Mouse (Mus musculus): Measurements from ENCODE around the gene Plbd2. TPM values are rescaled to one million over a fixed set of nuclear protein-coding genes. Genes with fewer than 3 reads are reported as not detected.

The Plbd2 gene
- total and polyA plus RNA-seq, 3 experiments = 32.1 to 47.1 (median 39.5) TPM

DNA sequence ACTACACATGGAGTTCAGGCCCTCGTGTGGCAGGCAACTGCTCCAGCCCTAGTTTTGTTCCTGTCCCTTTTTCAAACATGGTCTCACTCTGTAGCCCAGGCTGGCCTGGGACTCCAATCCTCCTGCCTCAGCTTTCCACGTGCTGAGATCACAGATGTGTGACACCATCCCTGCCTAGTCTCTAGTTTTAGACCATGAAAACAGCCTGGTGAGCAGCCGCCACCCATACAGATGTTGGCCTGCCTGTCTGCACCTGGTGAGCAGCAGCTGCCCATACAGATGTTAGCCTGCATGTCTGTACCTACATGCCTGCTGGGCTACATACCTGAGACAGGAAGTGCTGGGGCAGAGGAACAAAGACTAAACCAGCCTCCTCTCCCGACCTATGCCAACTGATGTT, 4.2 kb downstream of the Plbd2 start:
- Histone ChIP-seq H3K4me1 (ENCODE audit: control insufficient read depth, insufficient read depth, low read length) (peaks cover 7% of the 10 kb centered on the region), H3K79me2 (replicated peaks; ENCODE audit: control insufficient read depth, insufficient read depth, low read length) (no peaks in the 10 kb centered on the region; the same call in none of the 2 replicates), H3K36me3 (ENCODE audit: control insufficient read depth, insufficient read depth, low read length) (no peaks in the 10 kb centered on the region), H3K9ac (ENCODE audit: low read depth, low read length) (no peak overlapping the region), H3K4me3 (no peak overlapping the region), H3K27ac (no peak overlapping the region), H3K27me3 (ENCODE audit: control insufficient read depth, insufficient read depth, low read length) (no peaks in the 10 kb centered on the region)
- no peak for TF ChIP-seq POLR2A (IDR thresholded peaks at IDR 0.05; ENCODE audit: insufficient read depth, low read depth, low read length)
- TF ChIP-seq EP300 (IDR thresholded peaks at IDR 0.05; ENCODE audit: insufficient read depth, low read depth, low read length) = no peak
- TF ChIP-seq CTCF (IDR thresholded peaks at IDR 0.05) = no peak
- WGBS = 92% methylated on average over 4 of the region's 4 CpGs
- intact Hi-C loops (cut with DNase I) = no loop called here
- no peak for DNase-seq

DNA sequence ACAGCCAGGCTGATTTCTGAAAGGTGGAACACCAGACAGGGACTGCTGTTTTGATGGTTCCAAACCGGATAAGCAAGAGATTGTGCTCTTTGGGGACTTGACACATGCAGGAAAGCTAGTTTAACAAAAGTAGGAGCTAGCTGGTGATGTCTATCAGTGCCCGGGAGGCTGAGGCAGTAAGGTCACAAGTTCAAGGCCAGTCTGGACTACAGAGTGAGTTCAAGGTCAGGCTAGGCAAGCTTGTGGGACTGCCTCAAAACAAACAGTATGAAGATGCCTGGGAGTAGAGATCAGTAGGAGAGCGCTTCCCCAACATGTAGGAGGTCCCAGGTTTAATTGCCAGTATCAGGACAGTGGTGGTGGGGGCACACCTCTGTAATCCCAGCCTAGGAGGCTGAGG, 6.4 kb downstream of the Plbd2 start:
- H3K79me2 ChIP-seq (replicated peaks; ENCODE audit: control insufficient read depth, insufficient read depth, low read length) = no peaks in the 10 kb centered on the region; the same call in none of the 2 replicates
- no peak overlapping the region for H3K27ac ChIP-seq
- TF ChIP-seq EP300 (IDR thresholded peaks at IDR 0.05; ENCODE audit: insufficient read depth, low read depth, low read length) (no peak), CTCF (IDR thresholded peaks at IDR 0.05) (no peak), POLR2A (IDR thresholded peaks at IDR 0.05; ENCODE audit: insufficient read depth, low read depth, low read length) (no peak)
- no peaks in the 10 kb centered on the region; the same call in 1 of the 2 replicates for H3K4me1 ChIP-seq (ENCODE audit: control insufficient read depth, insufficient read depth, low read length)
- DNase-seq = no peak
- H3K27me3 ChIP-seq (ENCODE audit: control insufficient read depth, insufficient read depth, low read length) = no peaks in the 10 kb centered on the region
- no peaks in the 10 kb centered on the region for H3K36me3 ChIP-seq (ENCODE audit: control insufficient read depth, insufficient read depth, low read length)
- 83% methylated on average over 3 of the region's 3 CpGs for WGBS
- intact Hi-C loops (cut with DNase I) = no loop called here
- no peak overlapping the region for H3K4me3 ChIP-seq
- H3K9ac ChIP-seq (ENCODE audit: low read depth, low read length) = no peak overlapping the region

DNA sequence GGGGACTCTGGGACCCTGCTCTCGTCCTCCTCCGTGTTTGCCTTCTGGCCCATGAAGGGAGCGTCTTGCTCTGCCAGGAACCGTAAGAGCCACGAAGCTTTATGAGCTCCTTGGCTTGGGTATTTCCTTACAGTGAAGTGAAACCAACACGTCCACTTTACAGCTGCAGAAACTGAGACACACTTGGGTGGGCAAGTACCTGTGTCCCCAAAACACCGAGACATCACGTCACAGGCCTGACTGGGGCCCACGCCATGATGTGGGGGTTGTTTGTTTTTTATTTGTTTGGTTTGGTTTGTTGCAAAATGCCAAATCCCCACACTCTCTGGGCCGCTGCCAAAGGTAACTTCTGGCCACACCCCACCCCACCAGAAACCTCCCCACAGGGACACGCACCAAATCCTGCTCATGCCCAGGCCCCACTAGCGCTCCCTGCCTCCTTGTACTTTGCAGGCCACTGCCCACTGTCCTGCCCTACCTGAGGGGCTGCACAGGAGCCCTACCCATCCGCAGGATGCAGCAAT, 7.7 kb downstream of the Plbd2 start:
- Histone ChIP-seq H3K27me3 (ENCODE audit: control insufficient read depth, insufficient read depth, low read length) (no peaks in the 10 kb centered on the region), H3K4me3 (no peak overlapping the region), H3K36me3 (ENCODE audit: control insufficient read depth, insufficient read depth, low read length) (no peaks in the 10 kb centered on the region), H3K27ac (peak overlapping the region; percentile 60; the same call in 1 of the 2 replicates), H3K79me2 (replicated peaks; ENCODE audit: control insufficient read depth, insufficient read depth, low read length) (no peaks in the 10 kb centered on the region; the same call in 1 of the 2 replicates), H3K4me1 (ENCODE audit: control insufficient read depth, insufficient read depth, low read length) (peaks cover 3% of the 10 kb centered on the region; the same call in 1 of the 2 replicates), H3K9ac (ENCODE audit: low read depth, low read length) (no peak overlapping the region)
- no peak for DNase-seq
- intact Hi-C loops (cut with DNase I) = no loop called here
- no peak for TF ChIP-seq EP300 (IDR thresholded peaks at IDR 0.05; ENCODE audit: insufficient read depth, low read depth, low read length)
- TF ChIP-seq POLR2A (IDR thresholded peaks at IDR 0.05; ENCODE audit: insufficient read depth, low read depth, low read length) = no peak
- TF ChIP-seq CTCF (IDR thresholded peaks at IDR 0.05) = no peak
- WGBS = 89% methylated on average over 13 of the region's 13 CpGs

DNA sequence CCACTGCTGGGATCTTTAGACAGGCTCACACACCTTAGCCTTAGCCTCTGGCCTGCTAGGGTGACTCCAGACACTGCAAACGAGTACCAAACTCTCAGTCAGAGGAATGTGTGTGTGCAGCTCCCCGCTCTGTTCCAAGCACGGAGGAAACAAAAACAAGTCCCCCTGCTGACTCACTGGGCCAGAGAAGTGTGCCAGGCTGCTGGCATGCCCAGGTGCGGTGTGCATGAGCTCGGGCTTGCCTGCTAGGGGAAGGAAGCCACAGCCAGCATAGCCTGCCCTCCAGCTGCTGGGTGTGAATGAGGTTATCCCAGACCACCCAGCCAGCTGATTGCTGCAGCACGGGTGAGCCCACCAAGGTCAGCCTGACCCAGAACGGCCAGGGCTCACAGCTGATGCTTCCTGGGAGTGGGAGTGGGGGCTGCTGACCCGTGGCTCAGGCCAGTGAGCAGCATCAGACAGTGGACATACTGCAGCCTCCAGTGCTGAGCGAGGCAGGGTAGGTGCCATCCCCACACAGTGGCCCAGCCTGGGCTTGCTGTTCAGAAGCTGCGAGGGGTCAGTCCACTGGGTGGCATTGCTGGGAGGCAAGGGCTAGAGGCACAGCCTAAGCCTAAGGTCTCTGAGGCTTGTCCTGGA, 8.2 kb downstream of the Plbd2 start:
- 70% methylated on average over 10 of the region's 10 CpGs for WGBS
- Histone ChIP-seq H3K4me1 (ENCODE audit: control insufficient read depth, insufficient read depth, low read length) (peaks cover 4% of the 10 kb centered on the region; the same call in 1 of the 2 replicates), H3K27ac (peak overlapping the region; percentile 60), H3K36me3 (ENCODE audit: control insufficient read depth, insufficient read depth, low read length) (no peaks in the 10 kb centered on the region), H3K27me3 (ENCODE audit: control insufficient read depth, insufficient read depth, low read length) (no peaks in the 10 kb centered on the region), H3K9ac (ENCODE audit: low read depth, low read length) (no peak overlapping the region), H3K4me3 (no peak overlapping the region), H3K79me2 (replicated peaks; ENCODE audit: control insufficient read depth, insufficient read depth, low read length) (no peaks in the 10 kb centered on the region; the same call in 1 of the 2 replicates)
- TF ChIP-seq POLR2A (IDR thresholded peaks at IDR 0.05; ENCODE audit: insufficient read depth, low read depth, low read length) = no peak
- no peak for TF ChIP-seq CTCF (IDR thresholded peaks at IDR 0.05)
- no peak for TF ChIP-seq EP300 (IDR thresholded peaks at IDR 0.05; ENCODE audit: insufficient read depth, low read depth, low read length)
- intact Hi-C loops (cut with DNase I) = no loop called here
- peak in 1 of 2 experiments; percentile 53 for DNase-seq

DNA sequence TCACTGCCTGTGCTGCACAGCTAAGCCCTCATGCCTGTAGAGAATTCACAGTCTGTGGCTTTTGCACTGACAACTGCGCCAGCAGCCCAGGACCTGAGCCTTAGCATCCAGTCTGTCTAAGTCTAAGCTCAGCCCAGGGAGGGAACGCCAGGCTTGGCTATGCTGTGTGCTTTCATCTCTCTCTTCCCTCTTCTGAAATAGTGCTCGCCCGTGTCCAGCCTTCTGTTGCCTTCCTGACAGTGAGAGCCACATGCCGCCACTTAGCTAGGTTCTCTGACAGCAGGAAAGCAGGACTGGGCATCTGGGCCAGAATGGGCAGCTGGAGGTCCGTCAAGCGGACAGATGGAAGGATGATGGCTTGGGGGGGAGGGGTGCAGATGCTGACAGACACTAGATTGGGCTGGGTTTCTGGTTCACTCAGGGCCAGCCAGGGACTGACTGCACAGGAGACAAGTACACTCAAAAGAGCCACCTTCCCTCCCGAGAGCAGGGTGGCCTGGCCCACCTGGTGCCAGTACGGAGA, 9.5 kb downstream of the Plbd2 start:
- TF ChIP-seq EP300 (IDR thresholded peaks at IDR 0.05; ENCODE audit: insufficient read depth, low read depth, low read length) = no peak

DNA sequence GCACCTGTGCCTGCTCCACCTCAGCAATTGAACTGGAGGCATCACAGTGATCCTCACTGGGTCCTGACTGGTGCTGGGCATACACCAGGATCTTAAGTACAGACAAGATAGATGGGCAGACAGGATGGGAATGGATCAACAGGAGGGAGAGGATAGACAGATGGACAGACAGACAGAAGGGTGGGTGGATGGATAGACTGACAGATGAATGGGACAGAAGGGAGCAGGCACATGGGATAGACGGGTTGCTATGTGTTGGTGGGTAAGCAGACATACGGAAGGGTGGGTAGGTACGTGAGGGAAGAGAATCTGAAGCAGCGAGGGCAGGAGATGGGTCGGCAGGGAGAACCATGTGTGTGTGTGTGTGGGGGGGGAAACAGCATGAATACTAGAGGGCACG, 10.0 kb downstream of the Plbd2 start:
- peaks cover 4% of the 10 kb centered on the region; the same call in 1 of the 2 replicates for H3K4me1 ChIP-seq (ENCODE audit: control insufficient read depth, insufficient read depth, low read length)
- TF ChIP-seq EP300 (IDR thresholded peaks at IDR 0.05; ENCODE audit: insufficient read depth, low read depth, low read length) = no peak
- TF ChIP-seq CTCF (IDR thresholded peaks at IDR 0.05) = no peak
- TF ChIP-seq POLR2A (IDR thresholded peaks at IDR 0.05; ENCODE audit: insufficient read depth, low read depth, low read length) = no peak
- WGBS = 91% methylated on average over 6 of the region's 6 CpGs
- no peak for DNase-seq
- no peaks in the 10 kb centered on the region for H3K36me3 ChIP-seq (ENCODE audit: control insufficient read depth, insufficient read depth, low read length)
- no peak overlapping the region for H3K27ac ChIP-seq
- no peaks in the 10 kb centered on the region for H3K79me2 ChIP-seq (replicated peaks; ENCODE audit: control insufficient read depth, insufficient read depth, low read length)
- no peak overlapping the region for H3K4me3 ChIP-seq
- intact Hi-C loops (cut with DNase I) = no loop called here
- H3K9ac ChIP-seq (ENCODE audit: low read depth, low read length) = no peak overlapping the region
- H3K27me3 ChIP-seq (ENCODE audit: control insufficient read depth, insufficient read depth, low read length) = no peaks in the 10 kb centered on the region

More for the DNA sequence above, 9.5 kb downstream of the Plbd2 start:
- intact Hi-C loops (cut with DNase I) = no loop called here
- no peaks in the 10 kb centered on the region for H3K27me3 ChIP-seq (ENCODE audit: control insufficient read depth, insufficient read depth, low read length)
- no peaks in the 10 kb centered on the region for H3K36me3 ChIP-seq (ENCODE audit: control insufficient read depth, insufficient read depth, low read length)
- 93% methylated on average over 9 of the region's 9 CpGs for WGBS
- H3K27ac ChIP-seq = no peak overlapping the region
- H3K4me1 ChIP-seq (ENCODE audit: control insufficient read depth, insufficient read depth, low read length) = peaks cover 4% of the 10 kb centered on the region; the same call in 1 of the 2 replicates
- H3K9ac ChIP-seq (ENCODE audit: low read depth, low read length) = no peak overlapping the region
- no peaks in the 10 kb centered on the region for H3K79me2 ChIP-seq (replicated peaks; ENCODE audit: control insufficient read depth, insufficient read depth, low read length)
- H3K4me3 ChIP-seq = no peak overlapping the region
- DNase-seq = no peak
